Mouse (Mus musculus): ENCODE results near the gene Akr1b8.

DNA sequence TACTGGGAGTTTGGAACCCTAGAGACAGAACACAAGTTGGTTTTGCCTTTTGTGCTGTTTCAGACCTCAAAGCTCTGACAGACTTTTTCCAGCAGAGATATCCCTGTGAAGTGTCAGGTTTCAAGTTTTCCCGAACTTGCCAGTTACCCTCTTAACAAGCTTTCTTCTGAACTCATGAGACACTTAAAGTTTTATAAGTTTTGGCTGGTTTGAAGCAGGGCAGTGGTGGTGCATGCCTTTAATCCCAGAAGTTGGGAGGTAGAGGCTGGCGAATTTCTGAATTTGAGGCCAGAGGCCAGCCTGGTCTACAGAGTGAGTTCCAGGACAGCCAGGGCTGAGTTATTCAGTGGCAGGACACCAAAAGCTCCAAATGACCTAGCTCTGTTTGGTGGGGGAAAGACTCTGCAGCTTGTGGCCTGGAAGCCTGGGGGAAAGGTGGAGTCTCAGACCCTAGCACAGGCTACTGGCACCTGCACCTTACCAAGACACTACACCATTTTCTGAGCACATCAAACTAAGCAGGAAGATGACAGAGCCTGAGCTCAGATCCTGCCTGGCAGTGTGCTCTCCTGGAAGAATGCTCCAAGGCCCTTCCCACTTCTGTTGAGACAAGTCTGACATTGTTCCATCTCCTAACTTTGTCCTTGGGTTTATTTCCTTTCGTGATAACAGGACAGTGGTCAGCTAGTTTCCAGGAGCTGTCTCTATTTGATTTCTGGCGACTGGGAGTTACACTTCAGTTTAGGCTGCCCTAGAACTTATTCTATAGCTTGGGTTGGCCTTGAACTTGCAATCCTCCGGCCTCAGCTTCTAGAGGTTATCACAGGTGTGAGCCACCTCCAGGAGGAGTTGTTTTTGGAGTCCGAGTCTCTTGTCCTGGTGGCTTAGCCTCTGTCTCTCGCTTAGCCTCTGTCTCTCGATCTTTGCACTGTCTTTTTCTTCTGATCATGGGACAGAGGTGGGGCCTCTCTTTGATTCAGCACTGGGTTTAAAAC is 732 bp downstream of the Akr1b8 start:
- no peak for TF ChIP-seq CTCF (IDR thresholded peaks at IDR 0.05; ENCODE audit: control insufficient read depth, insufficient read depth, insufficient read length)
- TF ChIP-seq MYOD1 (IDR thresholded peaks at IDR 0.05; ENCODE audit: control insufficient read depth, insufficient read length, low read depth), result no peak
- no peak for TF ChIP-seq USF1 (IDR thresholded peaks at IDR 0.05; ENCODE audit: low read depth)
- TF ChIP-seq MAX (IDR thresholded peaks at IDR 0.05), result no peak
- TF ChIP-seq FOSL1 (IDR thresholded peaks at IDR 0.05; ENCODE audit: insufficient read depth, low read length, poor library complexity, severe bottlenecking), result no peak

All from C2C12 (cell line).